Mouse (Mus musculus) embryonic fibroblast, embryonic 13.5 days (primary cell): Measurements from ENCODE around the gene Gm20683. TPM values are rescaled to one million over a fixed set of nuclear protein-coding genes. Genes with fewer than 3 reads are reported as not detected.
"Not testable (repeated sequence)": the region's sequence is repeated elsewhere in the genome, so short reads cannot be mapped to it uniquely, and the experiment has no call there.

ENCODE experiments used
- H3K27ac ChIP-seq: 2 replicates; pipeline ENCODE4 v1.5.1; 2012; ENCODE audit warnings: low read length, control low read depth, inconsistent platforms; ENCODE audit not compliant: insufficient read depth
- H3K4me1 ChIP-seq: 2 replicates; pipeline ENCODE4 v1.6.1; 2011; ENCODE audit warnings: low read length; ENCODE audit not compliant: control insufficient read depth, insufficient read depth
- H3K4me3 ChIP-seq: 2 replicates; pipeline ENCODE4 v1.5.1; 2011; ENCODE audit warnings: mild to moderate bottlenecking, control low read depth, low read length; ENCODE audit not compliant: insufficient read depth
- CTCF ChIP-seq: IDR thresholded peaks from 2 replicates; pipeline ENCODE4 v1.5.1; 2011; ENCODE audit warnings: mild to moderate bottlenecking, control low read depth, low read length, moderate library complexity, borderline replicate concordance; ENCODE audit not compliant: insufficient read depth
- POLR2A ChIP-seq: IDR thresholded peaks from 2 replicates; pipeline ENCODE4 v1.6.1; 2011; ENCODE audit warnings: low read depth, mild to moderate bottlenecking, control low read depth, low read length, moderate library complexity
- polyA plus RNA-seq: library from polyadenylated mRNA; stranded (reverse); fragments of >200 nt; gene quantifications from 2 replicates; pipeline ENCODE4 v1.2.4, GENCODE M21; 2011; ENCODE audit warnings: low read depth; ENCODE audit not compliant: missing spikeins, insufficient read length

The Gm20683 gene
- polyA plus RNA-seq, 1 experiment: not detected

- Histone ChIP-seq H3K27ac (peak within 1 kb of the TSS; percentile 76), H3K4me3 (peak within 1 kb of the TSS; percentile 66), H3K4me1 (0 out of 2 replicates have a peak, but pooled peaks cover 3% of the 10 kb centered on the region)
- TF ChIP-seq POLR2A: peak; percentile 50; the same call in 1 of the 2 replicates
- TF ChIP-seq CTCF: no peak
Measured at GRCm38 (mm10) chr17:25874721-25875170, 33.2 kb upstream of the Gm20683 start, which contains the start of gene Mettl26. TSS of gene Mettl26 (plus strand) at chr17:25875074.

DNA sequence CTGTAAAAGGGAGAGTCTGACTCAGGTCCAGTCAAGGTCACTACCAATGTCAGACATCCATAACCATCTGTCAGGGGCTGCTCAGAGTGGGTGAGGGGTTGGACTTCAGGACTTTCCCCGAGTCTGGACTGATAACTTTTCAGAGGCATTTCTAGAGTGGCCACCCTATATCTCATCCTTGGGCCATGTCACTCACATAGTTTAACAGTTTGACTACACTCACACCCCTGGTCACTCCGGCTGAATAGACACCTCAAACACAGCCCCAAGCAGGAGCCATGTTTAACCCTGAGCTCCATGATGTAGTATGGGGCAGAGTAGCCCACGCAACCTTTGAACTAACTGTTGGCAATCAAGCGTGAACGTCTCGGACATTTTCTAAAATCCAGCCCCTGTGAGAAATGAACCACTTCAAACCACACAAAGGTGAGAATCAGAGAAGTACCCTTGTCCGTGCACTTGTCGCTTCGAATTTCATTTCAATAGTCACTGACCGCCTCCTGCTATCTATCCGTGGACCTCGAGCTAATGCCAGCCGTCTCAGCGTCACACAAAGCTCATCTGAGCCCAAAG is 32.7 kb upstream of the Gm20683 start:
- no peak for TF ChIP-seq CTCF
- Histone ChIP-seq H3K27ac (no peak overlapping the region), H3K4me1 (0 out of 2 replicates have a peak, but pooled peaks cover 3% of the 10 kb centered on the region), H3K4me3 (peak overlapping the region; percentile 66)

- no peak overlapping the region for H3K27ac ChIP-seq
- no peak for TF ChIP-seq POLR2A
- TF ChIP-seq CTCF: no peak
- no peak overlapping the region for H3K4me3 ChIP-seq
- H3K4me1 ChIP-seq: 0 out of 2 replicates have a peak, but pooled peaks cover 3% of the 10 kb centered on the region
Measured at GRCm38 (mm10) chr17:25873405-25874147, 32.0 kb upstream of the Gm20683 start.

- H3K27ac ChIP-seq: no peak overlapping the region
- 0 out of 2 replicates have a peak, but pooled peaks cover 3% of the 10 kb centered on the region for H3K4me1 ChIP-seq
- no peak for TF ChIP-seq CTCF
- no peak for TF ChIP-seq POLR2A
- H3K4me3 ChIP-seq: no peak overlapping the region
Measured at GRCm38 (mm10) chr17:25872676-25873075, 31.1 kb upstream of the Gm20683 start.

DNA sequence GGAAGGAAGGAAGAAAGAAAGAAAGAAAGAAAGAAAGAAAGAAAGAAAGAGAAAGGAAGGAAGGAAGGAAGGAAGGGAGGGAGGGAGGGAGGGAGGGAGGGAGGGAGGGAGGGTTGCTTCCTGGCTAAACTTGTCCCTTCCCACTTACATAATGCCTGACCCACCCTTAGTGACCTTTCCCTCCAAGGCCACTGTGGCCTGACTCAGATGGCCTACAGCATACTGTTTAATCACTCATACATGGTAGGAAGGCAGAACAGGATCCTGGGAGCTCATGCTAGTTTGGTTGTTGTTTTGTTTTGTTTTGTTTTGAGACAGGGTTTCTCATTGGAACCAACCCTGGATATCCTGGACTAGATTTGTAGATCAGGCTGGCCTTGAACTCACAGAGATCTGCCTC is 30.0 kb upstream of the Gm20683 start:
- not testable (repeated sequence) for H3K4me3 ChIP-seq, H3K4me1 ChIP-seq, H3K27ac ChIP-seq

- 0 out of 2 replicates have a peak, but pooled peaks cover 3% of the 10 kb centered on the region for H3K4me1 ChIP-seq
- H3K4me3 ChIP-seq: no peak overlapping the region
- no peak overlapping the region for H3K27ac ChIP-seq
- TF ChIP-seq POLR2A: no peak
- no peak for TF ChIP-seq CTCF
Measured at GRCm38 (mm10) chr17:25869954-25870353, 28.4 kb upstream of the Gm20683 start.

GRCm38 (mm10) chr17:25869498-25869897 is 27.9 kb upstream of the Gm20683 start:
- 0 out of 2 replicates have a peak, but pooled peaks cover 3% of the 10 kb centered on the region for H3K4me1 ChIP-seq
- TF ChIP-seq POLR2A (no peak), CTCF (no peak)
- H3K4me3 ChIP-seq: no peak overlapping the region
- H3K27ac ChIP-seq: no peak overlapping the region

DNA sequence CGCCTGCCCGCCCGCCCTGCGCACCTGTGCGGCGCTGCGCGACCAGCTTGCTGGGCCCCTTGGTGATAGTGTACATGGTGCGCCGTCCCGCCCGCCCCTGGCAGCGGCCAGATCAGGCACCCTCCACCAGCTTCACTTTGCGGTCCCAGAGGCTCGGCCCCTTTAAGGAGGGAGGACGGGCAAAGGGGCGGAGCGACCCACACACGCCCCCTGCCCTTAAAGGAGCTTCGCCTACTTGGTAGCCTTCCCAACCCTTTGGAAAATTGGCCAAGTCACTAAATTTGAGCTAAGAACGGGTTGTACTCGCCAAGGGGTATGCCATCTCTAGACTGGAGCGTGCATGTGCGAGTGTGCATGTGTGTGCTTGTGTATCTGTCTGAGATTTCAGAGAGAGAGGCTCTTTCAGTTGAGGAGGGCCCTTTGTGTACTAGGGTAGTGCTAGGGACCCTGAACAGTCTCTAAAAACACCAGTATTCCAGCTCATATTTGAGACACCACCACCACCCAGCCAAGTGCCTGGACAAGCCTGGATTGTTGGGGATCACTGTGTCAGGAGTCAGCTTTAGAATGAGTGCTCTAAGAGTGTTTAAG is 27.1 kb upstream of the Gm20683 start, which contains the start of gene Mcrip2:
Mcrip2 (minus strand) TSS at position 164 of the 591 bp plus-strand sequence.
- no peak for TF ChIP-seq CTCF
- peak; percentile 51 for TF ChIP-seq POLR2A
- H3K4me3 ChIP-seq: peak within 1 kb of the TSS; percentile 56
- H3K27ac ChIP-seq: no peak within 1 kb of the TSS
- H3K4me1 ChIP-seq: no peaks in the 10 kb centered on the region

GRCm38 (mm10) chr17:25867836-25868600 is 26.5 kb upstream of the Gm20683 start:
- no peaks in the 10 kb centered on the region for H3K4me1 ChIP-seq
- no peak overlapping the region for H3K27ac ChIP-seq
- peak overlapping the region; percentile 56 for H3K4me3 ChIP-seq
- no peak for TF ChIP-seq POLR2A
- TF ChIP-seq CTCF: no peak
